Mouse (Mus musculus) gastrocnemius, postnatal 4 days (tissue): ENCODE measurements around the gene Card6. TPM values are rescaled to one million over a fixed set of nuclear protein-coding genes. Genes with fewer than 3 reads are reported as not detected.
A peak's percentile ranks its signal among the peaks of the same experiment; 100 is the strongest.

ENCODE experiments used
- DNase-seq, 2 experiments: peaks; one replicate each; pipeline ENCODE4 v3.0.0; 2021 to 2022; ENCODE audit warnings: low spot score in 2 of 2, mixed read lengths in 2 of 2
- total RNA-seq, 2 experiments: library from RNA; stranded (reverse); gene quantifications; 2 replicates each; pipeline ENCODE4 v1.2.3; 2021

Card6 gene
- total RNA-seq, 2 experiments from 2014 or later: 2.7 to 3.1 TPM

GRCm38 (mm10) chr15:5088850-5089608, 19.3 kb downstream of the Card6 start:
- DNase-seq: no peak

- no peak for DNase-seq
Measured at GRCm38 (mm10) chr15:5086162-5086561, 22.2 kb downstream of the Card6 start.

- no peak for DNase-seq
Measured at GRCm38 (mm10) chr15:5081235-5081634, 27.1 kb downstream of the Card6 start.

DNA sequence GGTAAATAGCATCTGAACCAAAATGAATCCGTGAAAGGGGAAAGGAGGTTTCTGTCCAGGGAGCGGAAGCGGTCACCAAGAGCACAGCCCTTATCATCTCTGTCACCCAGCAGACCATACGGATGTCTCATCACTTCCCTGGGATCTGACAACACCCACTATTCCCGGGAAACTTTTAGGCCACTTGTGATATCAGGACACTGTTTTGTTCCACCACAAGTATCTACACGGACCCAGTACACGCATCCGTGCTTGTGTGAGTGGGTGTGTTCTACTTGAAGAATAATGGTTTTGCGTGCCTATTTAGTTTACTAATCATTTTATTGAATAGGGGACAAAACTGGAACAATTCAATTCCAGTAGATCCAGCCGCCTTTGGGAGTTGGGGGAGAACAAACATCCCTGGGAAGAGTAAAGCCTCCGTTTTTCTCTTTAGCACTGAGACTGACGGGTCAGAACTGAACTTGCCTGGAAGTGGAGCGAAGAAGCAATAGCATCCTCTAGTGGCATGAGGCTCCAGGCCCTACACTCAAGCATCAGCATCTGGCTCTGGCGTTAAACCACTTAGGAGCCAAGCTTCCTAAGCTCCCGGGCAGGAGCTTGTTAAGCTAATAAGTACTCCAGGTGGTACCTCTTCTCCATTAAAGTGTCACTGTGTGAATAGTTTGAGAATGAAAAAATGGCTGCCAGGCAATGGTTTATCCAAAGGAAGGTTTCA, 39.4 kb downstream of the Card6 start:
- DNase-seq: peak in 1 of 2 experiments; percentile 12

- DNase-seq: no peak
Measured at GRCm38 (mm10) chr15:5063635-5064034, 44.7 kb downstream of the Card6 start, which contains the start of gene C7. Gene C7 (minus strand): TSS chr15:5063740.

Other genes with a start within 250 kb of the Card6 start
- not detected for gene Mroh2b, start 209.8 kb downstream of the Card6 start, total RNA-seq
- under 1 TPM; 0.12 to 0.16 TPM for gene C7, start 44.8 kb downstream of the Card6 start, total RNA-seq
- 100 to 1,000 TPM; 389 to 413 TPM for gene Rpl37, start 8.1 kb upstream of the Card6 start, total RNA-seq
- gene Prkaa1, start 35.3 kb upstream of the Card6 start, total RNA-seq: 10 to 100 TPM; 15.8 to 17.4 TPM
- 10 to 100 TPM; 34.3 to 39.0 TPM for gene Ttc33, start 77.0 kb upstream of the Card6 start, total RNA-seq
- gene Ptger4, start 135.6 kb upstream of the Card6 start, total RNA-seq: 1 to 10 TPM; 1.5 to 1.9 TPM